Mouse (Mus musculus) cerebellum, adult 2 months (tissue): Measurements from ENCODE around the gene Entr1.

Experiments used
- CTCF ChIP-seq: fragments of 200-500 bp; IDR thresholded peaks from 2 replicates; pipeline ENCODE4 v1.5.1; 2011; ENCODE audit warnings: low read depth, mild to moderate bottlenecking, control low read depth, low read length, moderate library complexity, borderline replicate concordance; ENCODE audit not compliant: insufficient read depth
- POLR2A ChIP-seq: fragments of 200-500 bp; IDR thresholded peaks from 2 replicates; pipeline ENCODE4 v1.6.1; 2011; ENCODE audit warnings: low read length, control low read depth, borderline replicate concordance; ENCODE audit not compliant: insufficient read depth

DNA sequence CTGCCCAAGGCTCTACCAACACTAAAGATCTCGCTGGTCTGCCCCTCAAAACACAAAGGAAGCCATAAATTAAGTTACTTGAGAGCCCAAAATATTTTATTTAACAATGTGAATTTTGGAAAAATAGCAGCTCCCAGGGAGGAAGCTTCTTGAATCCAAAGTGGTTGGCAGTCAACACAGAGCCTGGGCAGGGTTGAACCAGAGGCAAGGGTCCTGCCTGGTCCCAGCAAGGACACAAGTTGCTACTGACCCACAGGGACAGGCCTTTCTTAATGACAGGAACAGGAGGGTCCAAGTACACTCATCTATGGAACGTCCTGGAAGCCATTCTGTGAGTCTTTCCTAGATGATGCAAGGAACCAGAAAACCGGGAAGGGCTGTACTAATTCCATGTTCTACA is 20.2 kb upstream of the Entr1 start:
- TF ChIP-seq CTCF, result no peak
- TF ChIP-seq POLR2A, result no peak
